Mouse (Mus musculus): ENCODE results near the gene Aqp6. TPM values are rescaled to one million over a fixed set of nuclear protein-coding genes. Genes with fewer than 3 reads are reported as not detected.

The Aqp6 gene
- total RNA-seq, 2 experiments from 2014 or later: 0.26 TPM; not detected in 1

DNA sequence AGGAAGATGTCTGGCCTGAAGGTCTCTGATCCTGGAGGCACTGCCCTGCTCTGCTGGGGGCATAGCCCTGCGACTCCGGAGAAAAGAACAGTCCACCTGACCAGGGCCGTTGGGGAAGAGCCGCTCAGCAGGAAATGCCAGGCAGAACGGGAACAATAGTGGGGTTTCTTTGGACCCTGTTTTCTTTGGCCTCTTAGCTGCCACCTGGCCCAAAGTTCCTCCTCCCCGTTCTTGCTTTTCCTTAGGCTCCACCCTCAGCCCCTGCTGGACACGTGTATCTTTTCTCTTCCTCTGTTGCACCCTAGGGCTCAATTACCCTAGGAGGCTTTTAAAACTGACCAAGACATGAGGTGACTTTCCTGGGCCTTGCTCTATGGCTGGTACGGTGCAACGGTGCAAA lies 12.0 kb upstream of the Aqp6 start:
- no peak for DNase-seq (ENCODE audit: low spot score in 2 of 2)
- no peak overlapping the region for H3K27ac ChIP-seq
- H3K4me3 ChIP-seq: no peak overlapping the region
- TF ChIP-seq CTCF (conservative IDR thresholded peaks at IDR 0.05): no peak

DNA sequence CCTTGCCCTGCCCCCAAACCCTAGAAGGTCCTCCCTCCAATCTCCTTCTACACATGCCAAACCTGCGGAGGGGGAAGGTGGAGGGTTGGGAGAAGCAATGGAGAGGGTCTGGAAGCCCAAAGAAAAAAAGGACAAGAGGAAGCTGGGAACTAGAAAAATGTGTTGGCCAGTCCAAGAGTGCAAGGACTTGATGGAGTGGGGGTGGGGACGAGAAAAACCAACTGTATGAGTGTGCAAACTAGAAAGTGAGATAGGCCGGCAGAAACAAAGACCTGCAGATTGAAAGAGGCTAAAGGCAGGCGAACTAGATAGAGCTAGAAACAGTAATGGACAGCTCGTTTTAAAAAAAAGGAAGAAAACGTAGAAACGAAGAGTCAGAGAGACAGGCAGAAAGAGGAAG lies 11.5 kb upstream of the Aqp6 start:
- no peak for DNase-seq (ENCODE audit: low spot score in 2 of 2)
- Histone ChIP-seq H3K27ac (no peak overlapping the region), H3K4me3 (no peak overlapping the region)
- no peak for TF ChIP-seq CTCF (conservative IDR thresholded peaks at IDR 0.05)

DNA sequence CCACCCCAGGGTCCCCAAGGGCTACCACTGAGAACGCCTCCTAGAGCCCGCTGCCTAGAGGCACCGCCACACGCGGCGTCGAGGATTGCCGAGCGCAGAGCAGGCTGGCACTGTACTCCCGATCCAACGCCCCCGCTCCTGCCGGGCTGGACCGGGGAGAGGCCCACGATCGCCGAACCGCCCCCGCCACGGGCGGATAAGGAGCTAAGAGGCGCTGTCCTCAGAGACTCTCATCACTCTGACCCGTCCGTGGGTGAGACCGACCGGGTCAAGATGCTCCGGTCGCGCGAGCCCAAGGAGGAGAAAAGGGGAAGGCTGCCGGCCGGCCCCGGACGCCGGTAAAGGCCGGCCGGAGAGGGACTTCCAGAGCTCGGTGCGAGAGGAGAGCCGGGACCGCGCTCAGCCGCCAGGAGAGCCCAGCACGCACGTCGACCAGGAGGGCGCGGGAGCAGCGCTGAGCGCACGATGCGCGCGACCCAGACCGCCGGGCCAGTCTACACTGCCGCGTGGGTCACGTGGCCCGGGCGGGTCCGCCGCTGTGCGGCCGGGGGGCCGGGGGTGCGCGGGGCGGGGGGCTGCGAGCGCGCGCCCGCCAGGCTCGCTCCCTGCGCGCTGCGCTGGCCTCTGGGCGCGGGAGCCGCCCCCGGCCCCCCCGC lies 10.6 kb upstream of the Aqp6 start, which contains the start of gene Aqp5:
TSS of gene Aqp5 (plus strand) at position 354 of the 656 bp plus-strand sequence.
- H3K4me3 ChIP-seq: peak within 1 kb of the TSS; percentile 26; the same call in 1 of the 2 replicates
- H3K27ac ChIP-seq: no peak within 1 kb of the TSS
- DNase-seq (ENCODE audit: low spot score in 2 of 2): no peak
- no peak for TF ChIP-seq CTCF (conservative IDR thresholded peaks at IDR 0.05)

DNA sequence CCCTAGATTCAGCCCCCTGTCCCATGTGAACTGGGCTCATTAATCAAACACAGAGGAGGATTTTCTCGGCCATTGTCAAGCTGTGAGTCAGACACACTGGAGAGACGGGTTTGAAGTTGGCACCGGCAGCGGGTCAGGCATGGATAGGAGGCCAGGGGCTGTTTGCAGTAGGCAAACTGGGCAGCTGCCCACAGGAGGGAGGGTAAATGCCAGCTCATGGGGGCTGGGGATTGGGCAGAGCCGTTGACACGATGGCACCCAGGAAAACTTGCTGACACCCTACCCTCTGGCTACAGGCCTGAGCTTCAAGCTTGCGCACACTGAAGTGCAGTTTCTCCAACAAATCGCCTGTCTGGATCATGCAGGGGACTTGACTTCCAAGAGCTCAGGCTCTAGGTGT lies 9.0 kb upstream of the Aqp6 start:
- TF ChIP-seq CTCF (conservative IDR thresholded peaks at IDR 0.05): no peak
- Histone ChIP-seq H3K27ac (no peak overlapping the region), H3K4me3 (no peak overlapping the region)
- DNase-seq (ENCODE audit: low spot score in 2 of 2): no peak

DNA sequence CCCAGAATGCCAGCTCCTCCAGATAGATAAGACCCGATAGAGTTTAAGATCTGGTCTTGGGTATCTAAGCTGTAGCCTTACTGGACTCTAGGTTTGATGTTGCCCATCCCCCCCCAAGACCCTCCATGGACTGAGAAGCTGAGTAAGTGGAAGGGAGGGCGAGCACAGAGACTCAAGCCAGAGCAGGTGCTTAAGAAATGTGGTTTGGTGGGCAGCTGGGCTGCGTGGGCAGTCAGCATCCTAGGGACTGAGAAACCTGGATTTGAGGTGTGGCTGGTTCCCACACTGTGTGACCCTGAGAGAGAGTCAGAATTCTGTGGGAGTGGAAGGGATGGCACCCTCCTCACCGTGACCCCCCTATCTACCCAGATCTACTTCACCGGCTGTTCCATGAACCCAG lies 8.3 kb upstream of the Aqp6 start:
- TF ChIP-seq CTCF (conservative IDR thresholded peaks at IDR 0.05): no peak
- Histone ChIP-seq H3K4me3 (no peak overlapping the region), H3K27ac (no peak overlapping the region)
- no peak for DNase-seq (ENCODE audit: low spot score in 2 of 2)

DNA sequence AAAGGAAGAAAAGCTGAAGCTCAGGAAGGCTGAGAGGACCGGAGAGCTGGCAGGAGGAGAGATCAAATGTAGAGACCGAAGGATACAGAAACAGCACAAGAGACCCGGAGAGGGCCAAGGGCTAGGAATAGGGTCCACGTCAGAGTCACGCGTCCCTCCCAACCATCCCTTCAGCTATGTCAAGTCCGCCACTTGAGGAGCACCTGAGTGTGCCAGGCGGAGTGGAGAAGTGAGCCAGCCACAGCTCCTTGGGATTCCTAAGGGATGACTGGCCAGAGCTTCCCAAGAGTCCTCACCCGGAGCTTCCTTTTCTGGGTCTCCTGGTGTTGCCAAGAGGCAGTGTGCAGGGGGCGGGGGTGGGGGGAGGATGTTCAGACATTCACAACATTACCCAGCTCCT lies 6.2 kb upstream of the Aqp6 start:
- Histone ChIP-seq H3K4me3 (no peak overlapping the region), H3K27ac (no peak overlapping the region)
- TF ChIP-seq CTCF (conservative IDR thresholded peaks at IDR 0.05): no peak
- no peak for DNase-seq (ENCODE audit: low spot score in 2 of 2)

DNA sequence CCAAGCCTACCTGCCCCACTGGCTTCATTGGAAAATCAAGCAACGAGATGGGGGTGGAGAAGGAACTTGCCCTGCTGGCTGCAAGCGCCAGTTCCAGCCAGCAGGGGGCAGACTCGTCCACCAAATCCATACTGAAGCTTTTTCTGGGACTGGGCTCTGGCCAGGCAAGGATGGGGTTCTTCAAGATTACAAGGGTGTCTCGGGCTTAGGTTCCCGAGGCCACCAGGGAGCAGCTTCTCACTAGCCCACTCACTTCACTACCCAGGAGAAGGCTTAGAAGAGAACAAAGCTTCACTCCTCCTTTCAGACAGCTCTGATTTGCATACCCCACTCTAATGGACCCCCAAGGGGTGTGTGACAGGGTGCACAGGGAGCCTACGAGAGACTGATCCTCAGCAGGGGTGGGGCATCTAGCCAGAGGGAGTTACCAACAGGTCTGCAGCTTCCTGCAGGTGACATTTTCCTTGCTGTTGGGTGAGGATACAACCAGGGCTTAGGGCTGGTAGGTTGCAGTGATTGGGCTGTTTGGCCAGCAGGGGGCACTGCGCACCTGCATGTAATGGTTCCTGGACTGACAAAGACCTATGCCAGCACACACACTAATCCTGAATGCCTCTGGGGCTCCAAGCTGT lies 5.0 kb upstream of the Aqp6 start:
- no peak overlapping the region for H3K4me3 ChIP-seq
- peak; percentile 88 to 90 for DNase-seq (ENCODE audit: low spot score in 2 of 2)
- no peak overlapping the region for H3K27ac ChIP-seq
- peak; percentile 74 for TF ChIP-seq CTCF (conservative IDR thresholded peaks at IDR 0.05)

DNA sequence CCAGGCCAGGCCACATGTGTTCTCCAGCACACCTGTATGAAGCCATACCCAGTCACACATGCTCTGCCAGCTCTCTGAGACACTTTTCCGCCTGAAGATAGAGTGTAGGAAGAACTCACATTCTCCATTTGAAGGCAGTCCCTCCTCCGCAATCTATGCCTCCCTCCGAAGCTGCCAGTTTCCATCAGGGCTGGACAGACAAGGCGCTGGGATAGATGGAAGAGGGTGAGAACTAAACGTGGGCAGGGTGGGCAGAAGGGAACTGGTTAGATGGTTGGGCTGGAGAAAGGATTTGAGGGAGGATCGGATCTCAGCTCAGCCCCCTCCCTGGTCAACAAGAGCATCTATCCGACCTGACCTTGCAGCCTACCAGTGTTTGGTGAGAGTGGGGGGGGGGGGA lies 4.4 kb upstream of the Aqp6 start:
- TF ChIP-seq CTCF (conservative IDR thresholded peaks at IDR 0.05): no peak
- no peak overlapping the region for H3K4me3 ChIP-seq
- no peak overlapping the region for H3K27ac ChIP-seq
- no peak for DNase-seq (ENCODE audit: low spot score in 2 of 2)

DNA sequence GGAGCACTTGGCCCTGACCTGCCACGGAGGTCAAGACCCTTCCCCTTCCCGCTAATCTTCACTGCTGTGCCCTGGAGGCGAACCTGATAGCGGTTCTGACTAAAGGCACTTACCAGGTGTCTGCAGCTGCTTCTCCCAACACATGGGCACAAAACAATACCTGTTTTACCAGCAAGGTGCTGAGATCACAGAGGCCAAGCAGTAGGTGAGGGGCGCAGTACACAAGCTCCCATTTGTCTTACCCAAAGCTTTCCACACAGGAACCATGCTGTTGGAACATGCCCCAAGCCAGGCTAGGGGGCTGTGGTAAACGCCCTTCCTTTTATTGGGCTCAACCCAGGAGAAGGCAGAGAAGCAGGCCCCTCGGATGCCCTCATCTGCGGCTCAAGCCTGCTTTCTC lies 3.6 kb upstream of the Aqp6 start:
- H3K27ac ChIP-seq: no peak overlapping the region
- H3K4me3 ChIP-seq: no peak overlapping the region
- TF ChIP-seq CTCF (conservative IDR thresholded peaks at IDR 0.05): no peak
- DNase-seq (ENCODE audit: low spot score in 2 of 2): no peak

DNA sequence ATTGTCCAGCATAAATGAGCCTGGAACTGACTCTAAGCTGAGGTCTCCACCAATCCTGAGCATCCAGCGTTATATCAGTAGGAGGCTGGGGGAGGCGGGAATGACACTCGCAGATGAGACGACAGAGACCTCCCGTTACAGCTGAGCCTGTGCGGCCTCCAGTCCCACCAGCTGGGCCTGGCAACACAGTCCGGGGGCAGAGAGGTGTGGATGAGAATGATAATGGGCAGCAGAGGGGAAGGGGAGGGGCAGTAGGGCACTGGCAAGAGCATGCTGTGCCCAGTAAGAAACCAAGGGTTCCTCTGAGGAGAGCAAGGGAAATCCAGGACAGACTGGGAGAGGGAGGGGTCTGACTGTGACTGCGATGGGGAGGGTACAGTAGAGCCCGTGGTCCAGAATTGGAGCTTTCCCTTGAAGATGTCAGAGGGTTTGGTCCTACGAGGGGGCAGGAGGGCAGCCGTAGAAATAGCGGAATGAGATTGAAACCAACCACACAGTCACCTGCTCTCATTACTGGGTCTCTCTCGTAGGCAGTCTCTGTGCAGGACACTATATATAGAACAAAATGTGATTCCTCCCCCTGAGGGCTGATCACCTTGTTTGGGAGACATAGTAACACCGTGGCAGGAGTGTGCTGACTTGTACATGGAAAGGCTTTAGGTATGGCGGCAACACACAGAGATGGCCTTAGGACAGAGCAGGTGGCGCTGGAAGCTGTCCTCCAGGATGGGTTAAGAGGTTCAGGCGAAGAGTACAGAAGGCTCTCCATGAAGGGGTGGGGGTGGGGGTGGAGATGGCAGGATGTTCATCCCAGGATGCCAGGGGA lies 1.7 kb upstream of the Aqp6 start:
- no peak overlapping the region for H3K4me3 ChIP-seq
- no peak overlapping the region for H3K27ac ChIP-seq
- no peak for TF ChIP-seq CTCF (conservative IDR thresholded peaks at IDR 0.05)
- no peak for DNase-seq (ENCODE audit: low spot score in 2 of 2)

DNA sequence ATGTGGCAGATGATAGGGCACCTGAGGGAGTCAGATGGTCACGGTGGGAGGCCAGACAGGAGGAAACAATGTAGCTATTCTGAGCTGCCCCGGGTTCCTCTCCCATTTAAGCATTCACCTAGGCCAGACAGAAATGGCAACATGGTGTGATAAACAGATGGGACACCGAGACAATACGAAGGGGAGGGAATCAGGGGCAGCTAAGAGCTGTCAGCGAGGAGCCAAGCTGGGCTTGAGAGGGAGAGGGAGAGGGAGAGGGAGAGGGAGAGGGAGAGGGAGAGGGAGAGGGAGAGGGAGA lies 572 bp downstream of the Aqp6 start:
- TF ChIP-seq CTCF (conservative IDR thresholded peaks at IDR 0.05): no peak
- Histone ChIP-seq H3K27ac (no peak overlapping the region), H3K4me3 (no peak overlapping the region)

DNA sequence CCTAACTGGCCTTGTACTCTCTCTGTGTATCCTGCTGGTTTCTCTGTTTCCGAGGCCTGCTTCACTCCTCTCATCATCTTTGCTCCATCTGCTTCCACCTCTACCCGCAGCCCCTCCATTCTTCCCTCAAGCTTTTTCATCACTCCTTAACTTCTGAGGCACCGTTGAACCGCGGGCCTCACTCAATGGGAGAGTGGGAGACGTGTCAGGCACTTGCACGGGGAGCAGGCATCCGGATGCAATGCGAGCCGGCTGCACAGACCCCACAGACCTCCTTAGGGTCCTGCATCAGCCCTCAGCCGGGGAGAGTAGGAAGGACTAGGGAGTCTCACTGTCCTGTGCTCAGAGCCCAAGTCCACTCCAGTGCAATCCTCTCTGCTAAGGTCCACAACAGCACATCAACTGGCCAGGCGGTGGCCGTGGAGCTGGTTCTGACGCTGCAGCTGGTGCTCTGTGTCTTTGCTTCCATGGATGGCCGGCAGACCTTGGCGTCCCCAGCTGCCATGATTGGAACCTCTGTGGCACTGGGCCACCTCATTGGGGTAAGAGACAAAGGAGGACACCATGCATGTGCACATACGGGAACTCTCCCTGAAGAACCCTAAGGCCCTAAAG lies 1.1 kb downstream of the Aqp6 start:
- Histone ChIP-seq H3K27ac (no peak overlapping the region), H3K4me3 (no peak overlapping the region)
- TF ChIP-seq CTCF (conservative IDR thresholded peaks at IDR 0.05): no peak
- DNase-seq (ENCODE audit: low spot score in 2 of 2): no peak

More for the DNA sequence above, 572 bp downstream of the Aqp6 start:
- DNase-seq (ENCODE audit: low spot score in 2 of 2): no peak

DNA sequence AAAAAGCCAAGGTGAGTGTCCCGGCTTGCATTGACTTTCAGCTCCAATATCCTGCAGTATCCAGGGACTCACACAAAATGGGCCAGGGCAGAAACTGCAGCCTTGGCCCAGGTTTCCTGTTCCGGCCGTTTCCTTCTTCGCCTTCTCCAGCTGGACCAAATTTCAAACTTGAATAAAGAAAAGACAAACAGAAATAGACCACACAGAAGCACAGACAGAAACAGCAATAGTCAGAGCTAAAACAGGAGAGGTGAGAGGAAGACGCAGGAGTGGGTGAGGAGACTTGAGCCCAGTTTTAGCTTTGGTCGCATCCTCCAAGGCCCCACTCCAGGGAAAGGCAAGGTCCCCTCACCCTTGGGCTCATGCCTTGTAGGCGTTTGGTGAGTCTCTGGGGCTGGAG lies 2.0 kb downstream of the Aqp6 start:
- H3K27ac ChIP-seq: no peak overlapping the region
- TF ChIP-seq CTCF (conservative IDR thresholded peaks at IDR 0.05): no peak
- no peak for DNase-seq (ENCODE audit: low spot score in 2 of 2)

More for the DNA sequence above, 2.0 kb downstream of the Aqp6 start:
- no peak overlapping the region for H3K4me3 ChIP-seq
